Comparison of ENCODE assay signal across 18 mouse cellular contexts in the genomic region with DNA sequence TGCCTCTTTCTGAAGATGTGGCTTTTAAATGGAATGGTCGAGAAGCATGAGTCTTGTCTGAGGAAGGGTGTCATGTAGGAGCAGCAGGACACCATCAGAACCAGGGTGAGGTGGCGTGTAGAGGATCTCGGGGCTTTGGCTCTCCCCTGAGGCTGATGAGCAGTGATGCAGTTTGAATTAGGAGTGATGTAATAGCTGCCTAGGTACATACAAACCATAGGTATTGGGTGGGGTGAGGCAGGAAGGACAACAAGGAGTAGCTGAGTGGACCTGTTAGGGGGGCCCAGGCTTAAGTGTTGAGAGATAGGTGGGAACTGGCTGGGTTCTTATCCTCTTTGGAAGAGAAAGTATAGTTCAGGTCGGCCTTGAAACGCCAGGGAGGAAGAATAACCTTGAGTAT. TPM values are rescaled to one million over a fixed set of nuclear protein-coding genes. Genes with fewer than 3 reads are reported as not detected.
DNase-seq lines count a peak whose midpoint lies in the region; ATAC-seq and TF ChIP-seq lines count a peak whose summit lies in the region.
"Had no signal": no experiment of that assay in that cellular context is flagged by ENCODE, and none has a peak within 500 bp of the region (broad histone marks: within the 10 kb centered on the region; RNA-seq: fewer than 3 reads in every experiment).

No protein-coding gene starts in this region.

- H3K27me3 ChIP-seq in forebrain, embryonic 15.5 days: no peaks in the 10 kb centered on the region
- no peaks in the 10 kb centered on the region for H3K27me3 ChIP-seq in forebrain, embryonic 11.5 days (ENCODE audit: control insufficient read depth, insufficient read depth, low read length)
- H3K27me3 ChIP-seq in intestine, embryonic 15.5 days (replicated peaks): no peaks in the 10 kb centered on the region
- no peaks in the 10 kb centered on the region for H3K27me3 ChIP-seq in intestine, postnatal 0 days (replicated peaks; ENCODE audit: control insufficient read depth, insufficient read depth, low read length)
- no peaks in the 10 kb centered on the region for H3K27me3 ChIP-seq in spleen, adult 2 months (ENCODE audit: control insufficient read depth, insufficient read depth, low read length)
- H3K27me3 ChIP-seq: liver, embryonic 15.5 days; midbrain, embryonic 12.5 days; Patski had no signal

- H3K4me2 ChIP-seq in forebrain, embryonic 15.5 days (replicated peaks): no peak overlapping the region
- H3K4me2 ChIP-seq in forebrain, embryonic 11.5 days (ENCODE audit: low read depth, low read length, severe bottlenecking): no peak overlapping the region
- H3K4me2 ChIP-seq in intestine, embryonic 15.5 days (replicated peaks): no peak overlapping the region
- no peak overlapping the region for H3K4me2 ChIP-seq in intestine, postnatal 0 days (replicated peaks; ENCODE audit: low read depth)
- H3K4me2 ChIP-seq: liver, embryonic 15.5 days; midbrain, embryonic 12.5 days had no signal

- H3K27ac ChIP-seq in forebrain, embryonic 15.5 days (replicated peaks): peak overlapping the region; percentile 74
- H3K27ac ChIP-seq in forebrain, embryonic 11.5 days (ENCODE audit: low read depth, low read length): no peak overlapping the region
- H3K27ac ChIP-seq in intestine, embryonic 15.5 days: 0 out of 2 replicates have a peak overlapping the region, but pooled peaks have one; percentile 60
- no peak overlapping the region for H3K27ac ChIP-seq in intestine, postnatal 0 days (ENCODE audit: low read depth, low read length)
- peak overlapping the region; percentile 62 for H3K27ac ChIP-seq in spleen, adult 2 months (ENCODE audit: insufficient read depth, low read length)
- H3K27ac ChIP-seq: left cerebral cortex, adult 2 months; liver, embryonic 15.5 days had no signal

- WGBS in forebrain, embryonic 15.5 days: 80% methylated on average over 5 of the region's 5 CpGs
- 85% methylated on average over 5 of the region's 5 CpGs for WGBS in forebrain, embryonic 11.5 days
- 76% methylated on average over 5 of the region's 5 CpGs for WGBS in intestine, embryonic 15.5 days
- 61% methylated on average over 5 of the region's 5 CpGs for WGBS in intestine, postnatal 0 days
- whole genome bisulfite sequencing in spleen, adult 2 months: 55% methylated on average over 5 of the region's 5 CpGs

- H3K36me3 ChIP-seq in forebrain, embryonic 15.5 days: no peaks in the 10 kb centered on the region
- H3K36me3 ChIP-seq in forebrain, embryonic 11.5 days (ENCODE audit: control insufficient read depth, insufficient read depth, low read length): no peaks in the 10 kb centered on the region
- no peaks in the 10 kb centered on the region for H3K36me3 ChIP-seq in intestine, embryonic 15.5 days
- H3K36me3 ChIP-seq in intestine, postnatal 0 days (ENCODE audit: control insufficient read depth, insufficient read depth): peaks cover 17% of the 10 kb centered on the region; the same call in 1 of the 2 replicates
- 0 out of 2 replicates have a peak, but pooled peaks cover under 1% of the 10 kb centered on the region for H3K36me3 ChIP-seq in spleen, adult 2 months (ENCODE audit: control insufficient read depth, insufficient read depth, low read length)

- no peak overlapping the region for H3K9ac ChIP-seq in forebrain, embryonic 15.5 days (replicated peaks)
- no peak overlapping the region for H3K9ac ChIP-seq in forebrain, embryonic 11.5 days (ENCODE audit: low read length)
- no peak overlapping the region for H3K9ac ChIP-seq in intestine, embryonic 15.5 days
- H3K9ac ChIP-seq in intestine, postnatal 0 days (ENCODE audit: low read depth, low read length): no peak overlapping the region
- H3K9ac ChIP-seq: liver, embryonic 15.5 days; midbrain, embryonic 12.5 days had no signal

- ATAC-seq in forebrain, embryonic 15.5 days (replicated peaks): no peak
- no peak for ATAC-seq in forebrain, embryonic 11.5 days (replicated peaks; ENCODE audit: low FRiP score)
- no peak for ATAC-seq in intestine, embryonic 15.5 days
- ATAC-seq in intestine, postnatal 0 days: no peak
- ATAC-seq in erythroblast, adult 5-6 weeks (replicated peaks; ENCODE audit: low FRiP score, poor library complexity, severe bottlenecking): no peak
- ATAC-seq: Patski had no signal

- no peak for DNase-seq in forebrain, embryonic 11.5 days (ENCODE audit: low spot score)
- DNase-seq in spleen, adult 2 months (ENCODE audit: low read depth in 1 of 2, low spot score in 2 of 2): no peak
- no peak for DNase-seq in spleen, postnatal 36 days (ENCODE audit: low spot score in 2 of 2)
- DNase-seq in left cerebral cortex, postnatal 25 days (ENCODE audit: low spot score in 2 of 2): no peak
- DNase-seq: adrenal gland, postnatal 10 days; gastrocnemius, postnatal 36 days; kidney, postnatal 25 days; right cerebral cortex, adult 18-20 months had no signal

- no peak overlapping the region for H3K4me3 ChIP-seq in forebrain, embryonic 15.5 days
- H3K4me3 ChIP-seq in forebrain, embryonic 11.5 days (ENCODE audit: low read depth, low read length): no peak overlapping the region
- H3K4me3 ChIP-seq in intestine, embryonic 15.5 days (replicated peaks): no peak overlapping the region
- no peak overlapping the region for H3K4me3 ChIP-seq in intestine, postnatal 0 days (ENCODE audit: low read depth, low read length)
- H3K4me3 ChIP-seq in spleen, adult 2 months (ENCODE audit: extremely low read depth, insufficient read depth, insufficient read length): no peak overlapping the region
- H3K4me3 ChIP-seq: left cerebral cortex, adult 2 months; liver, embryonic 15.5 days; midbrain, embryonic 12.5 days had no signal

- intact Hi-C loops in left cerebral cortex, postnatal 25 days (cut with DNase I): no loop called here

- H3K4me1 ChIP-seq in forebrain, embryonic 15.5 days: peaks cover 63% of the 10 kb centered on the region
- H3K4me1 ChIP-seq in forebrain, embryonic 11.5 days (replicated peaks; ENCODE audit: control insufficient read depth, insufficient read depth, low read length): peaks cover 16% of the 10 kb centered on the region
- peaks cover 42% of the 10 kb centered on the region for H3K4me1 ChIP-seq in intestine, embryonic 15.5 days (replicated peaks)
- peaks cover 6% of the 10 kb centered on the region for H3K4me1 ChIP-seq in intestine, postnatal 0 days (replicated peaks; ENCODE audit: control insufficient read depth, insufficient read depth, low read length)
- H3K4me1 ChIP-seq in spleen, adult 2 months (ENCODE audit: control insufficient read depth, insufficient read depth, insufficient read length): peaks cover 49% of the 10 kb centered on the region; the same call in 1 of the 2 replicates

- no peak for TF ChIP-seq POLR2A in spleen, adult 2 months (IDR thresholded peaks at IDR 0.05; ENCODE audit: low read depth, low read length)

- no peak for TF ChIP-seq CTCF in intestine, postnatal 0 days (IDR thresholded peaks at IDR 0.05; ENCODE audit: low read depth)
- TF ChIP-seq CTCF in spleen, adult 2 months (IDR thresholded peaks at IDR 0.05; ENCODE audit: extremely low read depth, insufficient read depth, insufficient read length, insufficient replicate concordance): no peak

- no peaks in the 10 kb centered on the region for H3K9me3 ChIP-seq in forebrain, embryonic 15.5 days
- no peaks in the 10 kb centered on the region for H3K9me3 ChIP-seq in forebrain, embryonic 11.5 days (ENCODE audit: control insufficient read depth, low read length)
- no peaks in the 10 kb centered on the region for H3K9me3 ChIP-seq in intestine, embryonic 15.5 days
- no peaks in the 10 kb centered on the region for H3K9me3 ChIP-seq in intestine, postnatal 0 days (ENCODE audit: control insufficient read depth)
- H3K9me3 ChIP-seq: liver, embryonic 15.5 days; midbrain, embryonic 12.5 days had no signal

RNA-seq across cellular contexts. Expression of a gene that starts 27.4 kb away (rescaled TPM):
- 0.13 and 0.17 TPM in 2 replicates for polyA plus RNA-seq in forebrain, embryonic 15.5 days (2015; fragmentation: Nextera tagmentation; extraction: Ambion mirVana)
- polyA plus RNA-seq in forebrain, embryonic 11.5 days (2014; fragmentation: Nextera tagmentation; extraction: Ambion mirVana): 0.19 TPM in 1 of 2 replicates, not detected in the other
- 1.3 and 2.0 TPM in 2 replicates for polyA plus RNA-seq in intestine, embryonic 15.5 days (2015; fragmentation: Nextera tagmentation; extraction: Ambion mirVana)
- 1.4 and 1.6 TPM in 2 replicates for polyA plus RNA-seq in intestine, postnatal 0 days (2015; fragmentation: Nextera tagmentation; extraction: Ambion mirVana)
- polyA plus RNA-seq in spleen, adult 2 months (2012; rRNA removed): 0.23 and 0.31 TPM in 2 replicates
- total RNA-seq in left cerebral cortex, postnatal 25 days (2021): under 1 TPM; 0.34 to 0.48 TPM
- total RNA-seq in erythroblast, adult 5-6 weeks (2015; ENCODE audit: low replicate concordance): not detected in 2 replicates
- not detected in 2 replicates for total RNA-seq in erythroblast, adult 5-6 weeks (2017; ENCODE audit: low replicate concordance)
- total RNA-seq: common myeloid progenitor, adult 5-6 weeks had no signal
- polyA plus RNA-seq: neural tube, embryonic 11.5 days; Patski had no signal

RNA-seq across cellular contexts. Expression of a gene that starts 43.9 kb away (rescaled TPM):
- polyA plus RNA-seq in forebrain, embryonic 15.5 days (2015; fragmentation: Nextera tagmentation; extraction: Ambion mirVana): 21.4 and 22.0 TPM in 2 replicates
- 26.3 and 27.3 TPM in 2 replicates for polyA plus RNA-seq in forebrain, embryonic 11.5 days (2014; fragmentation: Nextera tagmentation; extraction: Ambion mirVana)
- polyA plus RNA-seq in intestine, embryonic 15.5 days (2015; fragmentation: Nextera tagmentation; extraction: Ambion mirVana): 20.5 and 22.1 TPM in 2 replicates
- 6.7 and 7.0 TPM in 2 replicates for polyA plus RNA-seq in intestine, postnatal 0 days (2015; fragmentation: Nextera tagmentation; extraction: Ambion mirVana)
- polyA plus RNA-seq in spleen, adult 2 months (2012; rRNA removed): 3.2 and 5.7 TPM in 2 replicates
- 10 to 100 TPM; 24.7 to 25.7 TPM for total RNA-seq in left cerebral cortex, postnatal 25 days (2021)
- 1.9 and 2.5 TPM in 2 replicates for total RNA-seq in erythroblast, adult 5-6 weeks (2015; ENCODE audit: low replicate concordance)
- total RNA-seq in erythroblast, adult 5-6 weeks (2017; ENCODE audit: low replicate concordance): 3.3 and 7.2 TPM in 2 replicates

Comparison
In these comparisons a context has a peak if more than half of its experiments do, and no peak if none do; other contexts are left out.
1. H3K27ac ChIP-seq: peak in forebrain, embryonic 15.5 days (single experiment), intestine, embryonic 15.5 days (single experiment) and spleen, adult 2 months (single experiment); none in forebrain, embryonic 11.5 days (single experiment) and intestine, postnatal 0 days (single experiment).